Mouse (Mus musculus) cortical plate, adult 2 months (tissue): ENCODE results near the gene Pnpla6. TPM values are rescaled to one million over a fixed set of nuclear protein-coding genes. Genes with fewer than 3 reads are reported as not detected.
"Not testable (repeated sequence)": the region's sequence is repeated elsewhere in the genome, so short reads cannot be mapped to it uniquely, and the experiment has no call there.

Source experiments
- H3K27ac ChIP-seq: fragments of 200-500 bp; 2 replicates; pipeline ENCODE4 v1.5.1; 2012; ENCODE audit warnings: low read length, control low read depth, inconsistent platforms; ENCODE audit not compliant: insufficient read depth
- H3K4me1 ChIP-seq: fragments of 200-500 bp; 2 replicates; pipeline ENCODE4 v1.6.1; 2011; ENCODE audit warnings: low read length; ENCODE audit not compliant: control insufficient read depth, insufficient read depth
- H3K4me3 ChIP-seq: fragments of 200-500 bp; 2 replicates; pipeline ENCODE4 v1.5.1; 2011; ENCODE audit warnings: mild to moderate bottlenecking, low read length, control low read depth; ENCODE audit not compliant: insufficient read depth
- CTCF ChIP-seq: fragments of 200-500 bp; IDR thresholded peaks from 2 replicates; pipeline ENCODE4 v1.5.1; 2011; ENCODE audit warnings: mild to moderate bottlenecking, control low read depth, low read length; ENCODE audit not compliant: insufficient read depth; ENCODE audit errors: extremely low read depth
- POLR2A ChIP-seq: fragments of 200-500 bp; IDR thresholded peaks from 2 replicates; pipeline ENCODE4 v1.6.1; 2011; ENCODE audit warnings: mild to moderate bottlenecking, low read length, control low read depth; ENCODE audit not compliant: insufficient read depth; ENCODE audit errors: extremely low read depth
- polyA plus RNA-seq: library from polyadenylated mRNA; depleted of rRNA; stranded (reverse); fragments of >200 nt; gene quantifications from 2 replicates; pipeline ENCODE4 v1.2.3, GENCODE M21; 2012

Gene Pnpla6
- polyA plus RNA-seq, 1 experiment: 67.6 TPM

- H3K27ac ChIP-seq: no peak within 1 kb of the TSS
- no peak for TF ChIP-seq CTCF
- no peak for TF ChIP-seq POLR2A
- H3K4me3 ChIP-seq: no peak within 1 kb of the TSS
- no peaks in the 10 kb centered on the region for H3K4me1 ChIP-seq
Measured at GRCm38 (mm10) chr8:3567641-3568371, 52.6 kb downstream of the Pnpla6 start, which contains the start of gene C330021F23Rik. TSS of gene C330021F23Rik (plus strand) at chr8:3567990.

- no peaks in the 10 kb centered on the region for H3K4me1 ChIP-seq
Measured at GRCm38 (mm10) chr8:3568378-3568777, 53.2 kb downstream of the Pnpla6 start.

DNA sequence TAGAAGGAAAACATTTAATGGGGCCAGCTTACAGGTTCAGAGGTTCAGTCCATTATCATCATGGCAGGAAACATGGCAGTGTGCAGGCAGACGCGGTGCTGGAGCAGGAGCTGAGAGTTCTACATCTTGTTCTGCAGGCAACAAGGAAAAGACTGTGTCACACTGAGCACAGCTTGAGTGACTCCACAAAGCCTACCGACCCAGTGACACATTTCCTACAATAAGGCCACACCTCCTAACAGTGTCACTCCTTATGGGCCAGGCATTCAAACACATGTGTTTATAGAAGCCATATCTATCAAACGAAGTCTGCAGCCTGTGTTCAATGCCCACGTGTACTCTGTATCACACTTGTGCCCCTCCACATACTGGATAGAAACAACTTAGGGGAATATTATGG is 54.6 kb downstream of the Pnpla6 start:
- TF ChIP-seq POLR2A (no peak), CTCF (no peak)
- H3K4me3 ChIP-seq: no peak overlapping the region
- no peak overlapping the region for H3K27ac ChIP-seq
- no peaks in the 10 kb centered on the region for H3K4me1 ChIP-seq

More at GRCm38 (mm10) chr8:3568378-3568777, 53.2 kb downstream of the Pnpla6 start:
- H3K27ac ChIP-seq: no peak overlapping the region
- no peak for TF ChIP-seq CTCF
- no peak for TF ChIP-seq POLR2A
- H3K4me3 ChIP-seq: no peak overlapping the region

DNA sequence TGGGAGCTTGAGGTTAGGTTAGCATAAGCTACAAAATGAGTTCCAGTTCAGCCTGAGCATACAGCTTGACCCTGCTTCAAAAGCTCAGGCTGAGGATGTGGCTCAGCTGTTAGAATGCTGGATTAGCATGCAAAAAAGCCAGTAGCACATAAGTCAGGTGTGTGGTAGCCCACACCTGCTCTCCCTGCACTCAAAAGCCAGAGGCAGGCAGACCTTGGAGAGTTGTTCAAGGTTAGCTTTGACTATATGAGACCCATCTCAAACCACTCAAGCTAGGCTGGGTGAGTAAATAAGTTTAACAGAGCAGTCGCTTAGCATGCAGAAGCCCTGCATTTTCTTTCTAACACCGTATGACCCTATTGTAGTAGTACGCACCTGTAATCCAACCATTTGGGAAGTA is 59.4 kb downstream of the Pnpla6 start:
- Histone ChIP-seq H3K4me3 (no peak overlapping the region), H3K4me1 (no peaks in the 10 kb centered on the region), H3K27ac (no peak overlapping the region)
- TF ChIP-seq CTCF (no peak), POLR2A (no peak)

GRCm38 (mm10) chr8:3576211-3576960 is 61.2 kb downstream of the Pnpla6 start:
- Histone ChIP-seq H3K4me1 (no peaks in the 10 kb centered on the region), H3K4me3 (no peak overlapping the region), H3K27ac (no peak overlapping the region)
- TF ChIP-seq CTCF: no peak
- TF ChIP-seq POLR2A: no peak

DNA sequence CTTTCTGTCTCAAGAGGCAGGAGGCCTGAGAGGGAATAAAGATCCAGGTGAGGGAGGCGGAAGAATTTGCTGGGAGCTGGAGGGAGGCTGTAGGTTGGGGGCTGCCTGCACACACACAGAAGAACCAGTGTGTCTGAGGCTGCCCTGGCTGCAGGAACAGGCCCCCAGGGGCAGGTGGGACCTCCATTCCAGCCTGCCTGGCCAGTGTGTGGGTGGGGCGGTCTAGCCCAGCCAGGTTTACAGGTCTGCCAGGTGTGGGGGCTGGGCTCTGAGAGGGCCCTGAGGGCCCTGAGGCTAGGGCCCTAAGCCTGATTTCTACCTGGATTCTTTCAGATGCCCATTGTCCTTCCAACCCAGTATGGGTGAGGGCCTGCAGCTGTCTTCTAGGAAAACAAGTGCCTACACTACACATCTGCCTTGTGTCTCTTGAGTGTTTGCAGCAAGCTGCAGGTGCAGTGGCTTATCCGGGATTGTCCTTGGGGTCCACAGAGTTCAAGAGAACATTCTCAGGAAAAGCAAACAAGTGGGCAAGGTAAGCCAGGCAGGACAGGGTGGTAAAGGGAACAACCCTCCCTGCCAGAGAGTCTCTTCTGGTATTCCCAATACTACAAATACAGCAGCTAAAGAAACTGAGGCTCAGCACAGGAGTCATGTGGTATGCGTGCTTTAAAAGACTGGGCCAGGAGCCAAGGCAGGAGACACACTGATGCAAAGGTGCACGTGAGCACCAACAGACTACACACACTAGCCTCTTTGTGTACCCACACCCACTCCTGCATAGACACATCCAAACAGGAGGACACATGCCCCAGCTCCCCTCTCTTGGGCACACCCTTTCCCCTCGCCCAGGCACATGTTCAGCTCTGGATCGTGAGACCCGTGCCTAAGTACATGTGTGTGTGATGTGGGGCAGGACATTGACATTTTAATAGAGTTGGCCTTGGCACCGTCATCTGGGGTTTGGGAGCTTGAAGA is 64.5 kb downstream of the Pnpla6 start:
- Histone ChIP-seq H3K27ac (no peak overlapping the region), H3K4me3 (no peak overlapping the region), H3K4me1 (no peaks in the 10 kb centered on the region)
- TF ChIP-seq CTCF: no peak
- no peak for TF ChIP-seq POLR2A

- not testable (repeated sequence) for H3K27ac ChIP-seq, H3K4me3 ChIP-seq, H3K4me1 ChIP-seq
Measured at GRCm38 (mm10) chr8:3581961-3582360, 66.8 kb downstream of the Pnpla6 start.

GRCm38 (mm10) chr8:3586452-3586851 is 71.3 kb downstream of the Pnpla6 start:
- Histone ChIP-seq H3K4me1 (no peaks in the 10 kb centered on the region), H3K4me3 (no peak overlapping the region; the same call in 1 of the 2 replicates), H3K27ac (no peak overlapping the region)
- TF ChIP-seq POLR2A: no peak
- no peak for TF ChIP-seq CTCF

- TF ChIP-seq CTCF (no peak), POLR2A (no peak)
Measured at GRCm38 (mm10) chr8:3586993-3587390, 71.8 kb downstream of the Pnpla6 start, which contains the start of gene Camsap3. TSS of gene Camsap3 (plus strand) at chr8:3587293.

More at GRCm38 (mm10) chr8:3586993-3587390, 71.8 kb downstream of the Pnpla6 start, which contains the start of gene Camsap3:
- Histone ChIP-seq H3K4me3 (peak within 1 kb of the TSS; percentile 81), H3K4me1 (no peaks in the 10 kb centered on the region), H3K27ac (no peak within 1 kb of the TSS)
